Mouse (Mus musculus) heart, embryonic 12.5 days (tissue): ENCODE results near the gene Npm3. TPM values are rescaled to one million over a fixed set of nuclear protein-coding genes. Genes with fewer than 3 reads are reported as not detected.

Experiments
- ATAC-seq: fragments of 200-750 bp; cut with Nextera tagmentation; 2 replicates; pipeline ENCODE4 v1.8.0; 2017; ENCODE audit warnings: moderate TSS enrichment, moderate library complexity; ENCODE audit not compliant: insufficient number of reproducible peaks, low FRiP score
- H3K27ac ChIP-seq: fragments of 300-500 bp; sonication (generic); 2 replicates; pipeline ENCODE4 v1.5.1; 2016; ENCODE audit warnings: mild to moderate bottlenecking, moderate library complexity; ENCODE audit not compliant: poor library complexity, severe bottlenecking
- H3K27me3 ChIP-seq: fragments of 300-500 bp; sonication (generic); replicated peaks from 2 replicates; pipeline ENCODE4 v1.6.1; 2016; ENCODE audit warnings: mild to moderate bottlenecking, moderate library complexity
- H3K36me3 ChIP-seq: fragments of 300-500 bp; sonication (generic); 2 replicates; pipeline ENCODE4 v1.6.1; 2016; ENCODE audit warnings: mild to moderate bottlenecking, moderate library complexity
- H3K4me1 ChIP-seq: fragments of 300-500 bp; sonication (generic); replicated peaks from 2 replicates; pipeline ENCODE4 v1.6.1; 2016; ENCODE audit warnings: mild to moderate bottlenecking
- H3K4me2 ChIP-seq: fragments of 300-500 bp; sonication (generic); 2 replicates; pipeline ENCODE4 v1.6.1; 2016; ENCODE audit warnings: mild to moderate bottlenecking, moderate library complexity
- H3K4me3 ChIP-seq: fragments of 300-500 bp; sonication (generic); 2 replicates; pipeline ENCODE4 v1.5.1; 2016; ENCODE audit warnings: mild to moderate bottlenecking
- H3K9ac ChIP-seq: fragments of 300-500 bp; sonication (generic); 2 replicates; pipeline ENCODE4 v1.6.1; 2016; ENCODE audit warnings: mild to moderate bottlenecking, moderate library complexity
- H3K9me3 ChIP-seq: fragments of 300-500 bp; sonication (generic); replicated peaks from 2 replicates; pipeline ENCODE4 v1.6.1; 2016; ENCODE audit warnings: mild to moderate bottlenecking, moderate library complexity
- WGBS: fragments of 180-500 bp; shearing (Covaris S2); methylation state at CpG from one replicate; pipeline ENCODE4 v1.1.7; 2016; 5-methylcytosine and 5-hydroxymethylcytosine counted together
- polyA plus RNA-seq: library from polyadenylated mRNA; unstranded; fragments of >200 nt; fragmentation: Nextera tagmentation; extraction: Ambion mirVana; gene quantifications from 2 replicates; pipeline ENCODE4 v1.2.1, GENCODE M21; 2016

Gene Npm3
- polyA plus RNA-seq, 1 experiment from 2014 or later = 9.5 TPM

DNA sequence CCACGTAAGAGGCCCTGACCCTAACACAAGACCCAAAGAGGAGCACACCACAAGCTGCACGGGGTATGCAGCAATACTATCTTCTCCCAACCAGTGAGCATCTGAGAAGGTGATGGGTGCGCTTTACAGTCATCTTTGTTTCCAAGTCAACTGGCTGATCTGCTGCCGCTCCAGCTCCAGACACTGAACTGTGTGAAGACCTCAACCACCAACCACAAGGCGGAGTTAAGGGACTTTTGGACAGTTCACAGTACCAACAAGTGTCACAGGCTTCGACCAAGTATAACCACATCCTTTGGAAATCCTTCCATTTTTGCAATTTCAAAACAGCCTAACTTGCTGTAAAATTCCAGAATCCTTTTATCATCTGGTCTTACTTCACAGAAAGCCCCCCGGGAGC lies 2.5 kb upstream of the Npm3 start:
- no peak for ATAC-seq
- H3K36me3 ChIP-seq = peaks cover 49% of the 10 kb centered on the region
- 86% methylated on average over 7 of the region's 7 CpGs for WGBS

DNA sequence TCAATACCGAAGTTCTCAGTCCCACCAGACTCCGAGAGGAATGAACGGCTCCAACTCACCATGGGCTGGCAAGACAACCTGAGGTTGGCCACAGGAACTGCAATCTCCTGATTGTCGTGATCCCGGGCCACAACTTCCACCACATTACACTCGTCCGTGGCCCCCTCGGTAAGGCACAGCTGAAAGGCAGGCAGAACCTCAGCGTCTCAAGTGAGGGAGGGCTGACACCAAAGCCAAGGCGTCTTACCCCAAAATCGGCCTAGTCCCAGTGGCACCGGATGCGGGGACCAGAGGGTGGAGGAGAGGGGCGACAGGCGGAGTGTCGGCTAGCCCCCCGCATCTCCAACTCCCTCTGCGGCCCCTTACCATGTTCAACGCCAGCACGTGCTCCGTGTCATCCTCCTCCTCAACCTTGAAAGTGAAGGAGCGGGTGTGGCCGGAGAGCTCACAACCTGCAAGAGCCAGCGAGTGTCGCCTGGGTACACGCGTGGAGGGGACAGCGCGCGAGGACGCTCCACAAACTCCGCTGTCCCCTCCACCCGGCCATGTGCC lies 624 bp downstream of the Npm3 start:
- Histone ChIP-seq H3K36me3 (peaks cover 19% of the 10 kb centered on the region), H3K9ac (peak overlapping the region; percentile 98), H3K4me3 (peak overlapping the region; percentile 99), H3K9me3 (no peaks in the 10 kb centered on the region), H3K4me1 (peaks cover 41% of the 10 kb centered on the region), H3K27ac (no peak overlapping the region), H3K27me3 (peaks cover 28% of the 10 kb centered on the region), H3K4me2 (peak overlapping the region; percentile 99)
- ATAC-seq = peak; percentile 3; the same call in 1 of the 2 replicates
- WGBS = under 1% methylated on average over 33 of the region's 33 CpGs

More for the DNA sequence above, 2.5 kb upstream of the Npm3 start:
- H3K4me3 ChIP-seq = no peak overlapping the region
- H3K27ac ChIP-seq = no peak overlapping the region
- H3K9ac ChIP-seq = no peak overlapping the region
- H3K27me3 ChIP-seq = no peaks in the 10 kb centered on the region
- no peak overlapping the region for H3K4me2 ChIP-seq
- peaks cover 21% of the 10 kb centered on the region for H3K4me1 ChIP-seq
- no peaks in the 10 kb centered on the region for H3K9me3 ChIP-seq

DNA sequence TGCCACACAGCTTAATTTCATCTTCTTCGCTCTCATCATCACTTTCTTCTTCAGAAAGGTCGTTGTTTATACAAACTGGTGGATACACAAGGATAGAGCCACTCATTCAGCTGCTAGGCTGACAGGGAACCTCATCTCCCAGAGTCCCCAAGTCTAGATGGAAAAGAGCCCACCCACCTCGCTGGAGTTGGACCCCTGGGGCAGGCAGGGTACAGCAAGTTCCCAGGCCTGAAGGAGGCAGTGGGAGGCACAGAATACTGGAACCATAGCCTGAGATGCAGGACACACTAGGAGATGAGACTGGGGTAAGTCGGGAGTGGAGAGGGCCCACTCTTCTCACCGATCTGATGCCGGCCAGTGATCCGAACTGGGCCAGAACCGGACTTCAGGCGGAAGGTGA lies 1.2 kb downstream of the Npm3 start:
- Histone ChIP-seq H3K9ac (peak overlapping the region; percentile 98; the same call in 1 of the 2 replicates), H3K4me2 (peak overlapping the region; percentile 99), H3K27me3 (peaks cover 34% of the 10 kb centered on the region), H3K4me3 (peak overlapping the region; percentile 99), H3K36me3 (peaks cover 15% of the 10 kb centered on the region), H3K9me3 (no peaks in the 10 kb centered on the region), H3K27ac (no peak overlapping the region), H3K4me1 (peaks cover 41% of the 10 kb centered on the region)
- 33% methylated on average over 9 of the region's 9 CpGs for WGBS
- ATAC-seq = no peak

DNA sequence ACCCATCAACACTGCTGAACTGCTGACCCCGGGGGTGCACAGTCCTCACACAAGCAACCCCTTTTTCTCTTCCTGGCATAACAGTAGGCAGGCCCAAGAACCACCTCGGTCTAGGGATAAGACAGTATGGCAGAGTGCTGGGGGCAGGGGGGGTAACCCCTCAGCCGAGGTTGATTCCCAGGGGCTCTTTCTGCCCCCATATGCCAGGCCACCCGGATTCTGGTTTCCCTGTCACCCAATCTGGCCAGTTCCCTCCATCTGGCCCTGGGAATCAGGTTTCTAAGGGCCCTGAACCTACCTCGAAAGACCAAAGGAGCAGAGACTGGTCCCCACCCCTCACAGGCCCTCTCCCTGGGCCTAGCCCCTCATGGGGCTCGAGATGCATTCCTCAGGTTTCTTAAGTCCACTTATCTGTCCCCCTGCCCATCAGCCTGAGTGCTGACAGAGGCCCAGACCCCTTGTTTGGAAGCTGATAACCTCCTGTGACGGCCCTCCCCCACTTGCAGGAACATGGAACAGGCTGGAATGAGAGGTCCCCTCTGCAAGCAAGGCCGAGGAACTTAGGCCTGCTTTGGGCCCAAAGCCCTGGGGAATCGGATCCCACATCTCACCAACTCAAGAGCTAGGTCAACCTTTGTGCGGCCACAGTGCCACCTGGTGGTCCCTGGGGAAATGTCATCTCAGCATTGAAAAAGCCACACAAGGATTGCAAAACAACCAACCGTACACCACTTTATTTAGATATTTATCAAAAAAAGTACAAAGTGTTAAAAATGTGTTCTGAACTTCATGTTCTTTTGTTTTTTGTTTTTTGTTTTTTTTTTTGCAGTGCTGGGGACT lies 2.1 kb downstream of the Npm3 start:
- Histone ChIP-seq H3K9ac (no peak overlapping the region), H3K27me3 (peaks cover 44% of the 10 kb centered on the region), H3K4me1 (peaks cover 49% of the 10 kb centered on the region), H3K27ac (no peak overlapping the region), H3K4me2 (no peak overlapping the region), H3K36me3 (peaks cover 7% of the 10 kb centered on the region), H3K9me3 (no peaks in the 10 kb centered on the region), H3K4me3 (no peak overlapping the region)
- WGBS = 15% methylated on average over 11 of the region's 11 CpGs
- no peak for ATAC-seq

DNA sequence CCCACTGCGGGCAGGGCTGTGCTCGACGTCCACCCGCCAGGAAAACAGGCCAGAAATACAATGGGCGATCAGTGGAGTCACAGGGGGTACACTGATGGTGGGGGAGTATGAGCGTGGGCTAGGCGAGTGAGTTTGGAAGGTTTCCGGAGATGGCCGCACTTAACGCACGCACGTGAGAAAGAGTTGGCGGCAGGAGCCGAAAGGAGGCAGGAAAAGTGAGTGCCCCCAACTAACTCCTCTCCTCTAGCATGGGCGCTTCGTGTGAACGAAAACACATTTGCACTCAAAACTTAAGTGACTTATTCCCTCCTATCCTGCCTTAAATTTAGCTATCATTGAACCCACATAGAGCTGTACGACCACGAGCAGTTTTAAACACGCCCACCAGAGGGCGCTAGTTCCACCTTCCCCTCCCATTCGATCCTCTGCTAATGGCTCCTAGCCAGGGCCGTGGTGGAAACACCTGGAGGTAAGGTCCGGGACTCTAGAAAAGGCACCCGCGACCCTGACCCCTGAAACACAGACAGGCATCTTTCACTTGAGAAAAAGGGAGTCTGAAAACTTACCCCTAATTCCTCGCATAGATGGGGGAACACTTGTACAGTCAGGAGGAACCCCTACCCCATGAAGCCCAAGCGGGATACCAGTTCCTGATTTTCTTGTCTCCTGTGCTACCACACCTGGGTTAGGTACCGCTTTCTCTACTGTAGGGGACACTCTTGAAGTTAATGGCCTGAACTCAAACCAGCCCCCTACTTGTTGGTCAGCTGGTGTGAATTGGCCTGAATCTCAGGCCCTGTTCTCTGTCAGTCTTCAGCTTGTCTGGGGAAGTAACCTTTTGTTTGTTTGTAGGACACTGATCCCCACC lies 3.0 kb downstream of the Npm3 start:
- Histone ChIP-seq H3K36me3 (no peaks in the 10 kb centered on the region), H3K9me3 (no peaks in the 10 kb centered on the region), H3K4me1 (peaks cover 57% of the 10 kb centered on the region), H3K27ac (no peak overlapping the region), H3K9ac (no peak overlapping the region), H3K27me3 (peaks cover 52% of the 10 kb centered on the region), H3K4me2 (peak overlapping the region; percentile 61), H3K4me3 (peak overlapping the region; percentile 25)
- no peak for ATAC-seq
- WGBS = 7% methylated on average over 29 of the region's 29 CpGs

DNA sequence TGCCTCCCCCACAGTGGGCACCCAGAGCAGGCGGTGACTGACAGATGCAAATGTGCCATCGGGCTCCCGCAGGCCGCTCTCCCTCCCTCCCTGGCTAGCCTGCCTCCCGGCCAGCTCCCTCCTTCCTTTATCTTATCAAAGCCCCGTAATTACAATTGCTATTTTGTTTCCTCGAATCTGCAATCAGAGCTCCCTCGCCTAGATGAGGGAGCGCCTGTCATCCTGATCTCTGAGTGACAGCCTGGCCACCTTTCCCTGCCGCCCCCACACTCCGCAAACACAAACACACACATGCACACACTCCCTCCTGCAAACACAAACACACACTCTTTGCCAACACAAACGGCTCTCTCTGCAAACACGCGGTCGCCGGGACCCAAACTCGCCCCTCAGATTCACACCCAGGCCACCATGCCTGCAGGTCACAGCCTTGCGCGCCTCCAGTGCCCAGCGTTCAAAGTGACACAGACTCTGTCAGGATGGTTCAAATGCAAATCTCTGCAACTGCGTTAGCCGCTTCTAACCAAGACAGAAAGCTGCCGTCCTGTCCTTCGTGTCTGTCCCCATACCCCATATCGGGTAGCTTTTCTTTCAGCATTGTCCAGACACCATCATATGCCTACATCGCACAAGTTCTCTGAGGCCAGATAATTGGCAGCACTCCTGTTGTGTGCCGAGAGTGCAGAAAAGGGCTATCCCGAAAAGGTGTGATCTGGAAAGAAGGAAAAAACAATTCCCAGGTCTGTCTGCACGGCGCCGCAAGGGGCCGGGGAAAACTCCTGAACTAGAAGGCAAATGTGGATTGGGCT lies 3.8 kb downstream of the Npm3 start:
- Histone ChIP-seq H3K27me3 (peaks cover 60% of the 10 kb centered on the region), H3K4me3 (peak overlapping the region; percentile 25), H3K4me2 (peak overlapping the region; percentile 61), H3K36me3 (no peaks in the 10 kb centered on the region), H3K9ac (peak overlapping the region; percentile 43; the same call in 1 of the 2 replicates), H3K27ac (no peak overlapping the region), H3K4me1 (peaks cover 57% of the 10 kb centered on the region), H3K9me3 (no peaks in the 10 kb centered on the region)
- no peak for ATAC-seq
- WGBS = 1% methylated on average over 32 of the region's 32 CpGs

DNA sequence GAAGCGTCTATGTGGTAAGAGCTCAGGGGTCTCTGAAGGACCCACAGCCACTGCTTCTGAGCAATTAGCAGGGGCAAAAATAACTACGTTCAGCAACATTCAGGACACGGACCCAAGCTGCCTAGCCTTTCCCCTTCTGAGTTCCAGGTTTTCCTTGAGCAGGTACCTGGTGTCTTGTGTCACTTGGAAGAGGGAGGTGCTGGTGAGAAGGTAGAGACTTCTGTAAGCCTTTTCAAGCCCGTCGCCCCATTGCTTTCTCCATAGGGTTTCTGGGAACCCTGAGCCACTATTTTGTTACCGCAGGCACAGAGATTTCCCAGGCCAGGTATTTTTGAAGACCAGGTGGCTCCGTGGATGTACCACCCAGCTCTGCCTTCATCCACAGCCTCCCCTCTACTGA lies 5.8 kb downstream of the Npm3 start:
- no peak for ATAC-seq
- no peak overlapping the region for H3K27ac ChIP-seq
- no peaks in the 10 kb centered on the region for H3K36me3 ChIP-seq
- peaks cover 49% of the 10 kb centered on the region for H3K4me1 ChIP-seq
- H3K9me3 ChIP-seq = no peaks in the 10 kb centered on the region
- H3K27me3 ChIP-seq = peaks cover 78% of the 10 kb centered on the region
- peak overlapping the region; percentile 93; the same call in 1 of the 2 replicates for H3K4me2 ChIP-seq
- no peak overlapping the region for H3K9ac ChIP-seq
- WGBS = 14% methylated on average over 7 of the region's 7 CpGs
- H3K4me3 ChIP-seq = no peak overlapping the region

DNA sequence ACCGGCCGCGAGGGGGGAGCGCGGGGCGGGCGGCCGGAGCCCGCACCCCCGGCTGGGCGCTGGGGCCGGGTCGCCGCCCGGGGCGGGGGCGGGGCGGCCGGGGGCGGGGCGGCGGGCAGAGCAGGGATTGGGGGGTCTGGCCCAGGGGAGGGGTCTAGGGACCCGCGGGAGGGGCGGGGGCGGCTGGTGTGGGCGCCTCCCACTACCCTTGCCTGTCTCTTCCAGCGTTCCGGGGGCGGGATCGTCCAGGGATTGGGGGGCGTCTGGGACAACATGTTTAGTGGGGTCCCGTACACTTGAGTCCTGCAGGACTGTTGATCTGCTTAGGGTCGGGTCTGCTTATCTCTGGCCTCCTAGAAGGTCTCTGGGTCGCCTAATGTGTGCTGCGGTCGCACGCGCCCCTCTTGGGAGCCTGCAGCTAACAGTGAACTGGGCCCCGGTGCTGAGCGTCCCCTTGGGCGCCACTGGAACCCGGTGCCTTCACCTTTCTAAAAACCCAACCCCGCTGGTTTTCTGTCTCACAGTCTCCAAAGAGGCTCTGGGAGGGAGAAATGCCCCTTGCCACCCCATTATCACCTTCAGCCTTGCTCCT lies 6.3 kb downstream of the Npm3 start:
- Histone ChIP-seq H3K4me3 (peak overlapping the region; percentile 56), H3K4me2 (peak overlapping the region; percentile 93), H3K4me1 (peaks cover 44% of the 10 kb centered on the region), H3K9me3 (no peaks in the 10 kb centered on the region), H3K27me3 (peaks cover 83% of the 10 kb centered on the region), H3K9ac (peak overlapping the region; percentile 42; the same call in 1 of the 2 replicates), H3K36me3 (no peaks in the 10 kb centered on the region), H3K27ac (no peak overlapping the region)
- no peak for ATAC-seq
- 2% methylated on average over 24 of the region's 44 CpGs for WGBS

DNA sequence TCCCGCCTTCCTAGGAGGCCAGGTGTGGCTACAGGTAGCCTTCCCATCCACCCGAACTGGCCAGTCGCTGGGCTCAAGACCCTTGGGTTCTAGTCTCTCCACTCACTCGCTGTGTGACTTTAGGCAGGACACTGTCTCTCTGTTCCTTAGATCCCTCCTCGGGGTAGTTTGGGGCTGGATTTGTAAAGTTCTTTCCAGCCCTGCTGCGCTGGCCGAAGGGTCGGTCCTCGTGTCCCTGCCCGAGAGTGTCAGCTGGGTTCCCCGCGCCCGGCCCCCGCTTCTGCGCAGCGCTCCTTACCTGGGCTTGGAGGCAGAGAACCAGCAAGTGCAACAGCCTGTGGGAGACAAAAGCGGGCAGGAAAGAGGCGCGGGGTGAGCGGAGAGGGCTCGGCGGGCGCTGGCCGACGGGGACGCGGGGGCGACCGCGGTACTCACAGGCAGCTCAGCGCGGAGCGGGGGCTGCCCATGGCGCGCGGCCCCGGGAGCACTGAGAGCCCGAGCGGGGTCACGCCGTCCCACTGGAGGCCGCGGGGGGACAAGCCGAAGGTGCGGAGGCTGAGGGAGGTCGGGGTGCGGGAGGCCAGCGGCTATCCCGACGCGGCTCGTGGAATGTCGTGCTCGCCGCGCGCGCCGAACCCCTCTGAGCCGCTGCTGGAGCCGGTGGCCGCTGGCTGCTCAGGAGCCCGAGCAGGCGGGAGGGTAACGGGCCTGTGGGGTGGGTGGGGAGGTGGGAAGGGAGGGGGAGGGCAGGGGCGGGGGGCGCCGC lies 7.0 kb downstream of the Npm3 start, which contains the start of gene Fgf8:
Gene Fgf8, minus strand, starts transcription at position 698 of the 766 bp plus-strand sequence.
- H3K27ac ChIP-seq = no peak within 1 kb of the TSS
- no peak for ATAC-seq
- peaks cover 43% of the 10 kb centered on the region for H3K4me1 ChIP-seq
- no peaks in the 10 kb centered on the region for H3K36me3 ChIP-seq
- no peaks in the 10 kb centered on the region for H3K9me3 ChIP-seq
- H3K9ac ChIP-seq = peak within 1 kb of the TSS; percentile 42
- peak within 1 kb of the TSS; percentile 93 for H3K4me2 ChIP-seq
- WGBS = under 1% methylated on average over 52 of the region's 68 CpGs
- H3K27me3 ChIP-seq = peaks cover 90% of the 10 kb centered on the region
- peak within 1 kb of the TSS; percentile 56 for H3K4me3 ChIP-seq
